Mouse (Mus musculus): Measurements from ENCODE around the gene Cd8b1.

The Cd8b1 gene

GRCm38 (mm10) chr6:71351201-71351600, 28.6 kb downstream of the Cd8b1 start:
- no peak for DNase-seq (ENCODE audit: low spot score)

- no peak for DNase-seq (ENCODE audit: low spot score)
Observed at GRCm38 (mm10) chr6:71352201-71352600, 29.6 kb downstream of the Cd8b1 start.

- DNase-seq (ENCODE audit: low spot score): no peak
Observed at GRCm38 (mm10) chr6:71352866-71353427, 30.4 kb downstream of the Cd8b1 start.

DNA sequence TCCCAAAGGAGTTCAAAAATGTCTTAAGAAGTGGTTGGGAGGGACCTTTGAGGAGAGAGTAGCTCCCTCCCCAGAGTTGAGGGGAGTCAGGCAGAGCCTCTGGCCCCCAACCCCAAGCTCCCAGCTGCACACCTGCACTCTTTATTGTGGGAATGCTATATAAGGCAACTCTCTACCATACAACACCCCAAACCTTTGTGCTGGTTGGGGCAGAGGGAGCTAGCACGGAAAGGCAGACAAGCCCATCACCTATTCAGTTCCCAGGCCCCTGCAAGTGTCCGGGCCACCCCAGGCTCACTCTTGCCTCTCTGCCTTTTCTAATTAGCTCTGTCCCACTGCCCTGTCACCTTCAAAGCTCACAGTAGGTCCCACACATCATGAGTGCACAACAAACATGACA, 31.1 kb downstream of the Cd8b1 start:
- DNase-seq (ENCODE audit: low spot score): no peak

- DNase-seq (ENCODE audit: low spot score): no peak
Observed at GRCm38 (mm10) chr6:71357493-71357892, 34.9 kb downstream of the Cd8b1 start.

GRCm38 (mm10) chr6:71360221-71360620, 37.6 kb downstream of the Cd8b1 start:
- DNase-seq (ENCODE audit: low spot score): no peak

- no peak for DNase-seq (ENCODE audit: low spot score)
Observed at GRCm38 (mm10) chr6:71360751-71361150, 38.2 kb downstream of the Cd8b1 start.

- DNase-seq (ENCODE audit: low spot score): no peak
Observed at GRCm38 (mm10) chr6:71361156-71361670, 38.6 kb downstream of the Cd8b1 start.

GRCm38 (mm10) chr6:71363995-71364394, 41.4 kb downstream of the Cd8b1 start:
- DNase-seq (ENCODE audit: low spot score): no peak

- DNase-seq (ENCODE audit: low spot score): no peak
Observed at GRCm38 (mm10) chr6:71369416-71369815, 46.8 kb downstream of the Cd8b1 start.

GRCm38 (mm10) chr6:71371085-71371605, 48.6 kb downstream of the Cd8b1 start:
- DNase-seq (ENCODE audit: low spot score): no peak

- DNase-seq (ENCODE audit: low spot score): no peak
Observed at GRCm38 (mm10) chr6:71372041-71372720, 49.6 kb downstream of the Cd8b1 start.

DNA sequence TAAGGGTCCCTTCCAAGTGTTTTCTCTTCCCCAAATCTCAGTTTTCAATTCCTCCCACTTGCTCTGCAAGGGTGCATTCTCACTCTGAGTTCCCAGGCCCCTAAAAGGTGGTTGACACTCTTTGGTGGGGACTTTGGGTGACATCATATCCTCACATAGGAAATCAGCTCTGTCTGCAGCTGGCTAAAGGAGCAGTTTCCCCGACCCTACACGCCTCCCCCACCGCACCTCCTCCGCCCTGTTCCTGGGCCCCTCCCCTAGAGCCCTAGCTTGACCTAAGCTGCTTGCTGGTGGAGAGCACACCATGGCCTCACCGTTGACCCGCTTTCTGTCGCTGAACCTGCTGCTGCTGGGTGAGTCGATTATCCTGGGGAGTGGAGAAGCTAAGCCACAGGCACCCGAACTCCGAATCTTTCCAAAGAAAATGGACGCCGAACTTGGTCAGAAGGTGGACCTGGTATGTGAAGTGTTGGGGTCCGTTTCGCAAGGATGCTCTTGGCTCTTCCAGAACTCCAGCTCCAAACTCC, 50.7 kb downstream of the Cd8b1 start, which contains the start of gene Cd8a:
Gene Cd8a (plus strand): TSS at position 179 of the 527 bp plus-strand sequence.
- DNase-seq (ENCODE audit: low spot score): no peak

- DNase-seq (ENCODE audit: low spot score): no peak
Observed at GRCm38 (mm10) chr6:71374311-71374829, 51.8 kb downstream of the Cd8b1 start.

DNA sequence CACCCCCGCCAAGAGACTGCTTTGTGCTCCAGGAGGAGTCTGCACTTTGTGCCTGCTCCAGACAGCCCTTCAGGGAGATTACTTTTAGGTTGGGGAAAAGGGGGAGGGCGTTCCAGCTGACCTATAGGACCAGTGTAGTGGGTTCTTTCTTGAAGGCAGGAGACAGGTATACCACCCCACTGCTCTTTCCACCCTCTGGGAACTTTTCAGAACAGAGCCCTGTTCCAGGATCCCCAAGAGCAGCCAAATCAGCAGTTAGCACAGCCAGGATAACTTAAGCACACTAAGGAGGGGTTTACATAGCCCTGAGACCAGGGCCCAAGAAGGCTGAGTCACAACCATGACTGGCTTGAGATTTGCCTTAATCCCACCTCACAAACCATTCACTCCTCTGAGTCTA, 52.3 kb downstream of the Cd8b1 start:
- no peak for DNase-seq (ENCODE audit: low spot score)

DNA sequence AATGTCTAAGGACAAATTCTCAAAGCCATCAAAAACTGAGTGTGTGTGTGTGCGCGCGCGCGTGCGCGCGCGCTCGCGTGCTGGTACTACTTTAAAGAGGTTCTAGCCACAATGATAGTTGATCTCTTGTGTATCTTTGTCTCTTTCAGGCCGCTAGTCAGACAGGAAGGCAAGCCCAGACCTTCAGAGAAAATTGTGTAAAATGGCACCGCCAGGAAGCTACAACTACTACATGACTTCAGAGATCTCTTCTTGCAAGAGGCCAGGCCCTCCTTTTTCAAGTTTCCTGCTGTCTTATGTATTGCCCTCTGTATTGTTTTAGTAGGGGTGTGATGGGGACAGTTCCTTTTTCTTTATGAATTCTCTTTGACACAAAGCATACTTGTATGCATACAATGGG, 54.1 kb downstream of the Cd8b1 start:
- DNase-seq (ENCODE audit: low spot score): no peak

- DNase-seq (ENCODE audit: low spot score): no peak
Observed at GRCm38 (mm10) chr6:71381654-71382053, 59.1 kb downstream of the Cd8b1 start.
